ENCODE assay signal across 16 mouse cellular contexts in genomic region chr10:5511403-5511802, GRCm38 (mm10).
"Had no signal": no experiment of that assay in that cellular context is flagged by ENCODE, and none has a peak within 500 bp of the region (broad histone marks: within the 10 kb centered on the region; RNA-seq: fewer than 3 reads in every experiment).

No protein-coding gene starts in this region.

- DNase-seq: retina, postnatal 1 day; right cerebral cortex, adult 18-20 months; right cerebral cortex, postnatal 14 days; right cerebral cortex, postnatal 25 days; right cerebral cortex, postnatal 4 days; spleen, adult 18-20 months; thymus, adult 18-20 months; thymus, adult 2 months; thymus, postnatal 14 days; thymus, postnatal 25 days; thymus, postnatal 36 days; thymus, postnatal 4 days had no signal

- H3K4me3 ChIP-seq: neural tube, embryonic 13.5 days; neural tube, embryonic 15.5 days; stomach, embryonic 15.5 days had no signal

- H3K27me3 ChIP-seq: neural tube, embryonic 13.5 days; neural tube, embryonic 15.5 days; stomach, embryonic 15.5 days had no signal

- H3K4me1 ChIP-seq: neural tube, embryonic 13.5 days; neural tube, embryonic 15.5 days; stomach, embryonic 15.5 days had no signal

- H3K27ac ChIP-seq: neural tube, embryonic 13.5 days; neural tube, embryonic 15.5 days; stomach, embryonic 15.5 days; stomach, postnatal 0 days had no signal
